Mouse (Mus musculus): ENCODE data around the gene 2810408A11Rik. TPM values are rescaled to one million over a fixed set of nuclear protein-coding genes. Genes with fewer than 3 reads are reported as not detected.

The 2810408A11Rik gene
- total RNA-seq, 1 experiment = 3.3 TPM

DNA sequence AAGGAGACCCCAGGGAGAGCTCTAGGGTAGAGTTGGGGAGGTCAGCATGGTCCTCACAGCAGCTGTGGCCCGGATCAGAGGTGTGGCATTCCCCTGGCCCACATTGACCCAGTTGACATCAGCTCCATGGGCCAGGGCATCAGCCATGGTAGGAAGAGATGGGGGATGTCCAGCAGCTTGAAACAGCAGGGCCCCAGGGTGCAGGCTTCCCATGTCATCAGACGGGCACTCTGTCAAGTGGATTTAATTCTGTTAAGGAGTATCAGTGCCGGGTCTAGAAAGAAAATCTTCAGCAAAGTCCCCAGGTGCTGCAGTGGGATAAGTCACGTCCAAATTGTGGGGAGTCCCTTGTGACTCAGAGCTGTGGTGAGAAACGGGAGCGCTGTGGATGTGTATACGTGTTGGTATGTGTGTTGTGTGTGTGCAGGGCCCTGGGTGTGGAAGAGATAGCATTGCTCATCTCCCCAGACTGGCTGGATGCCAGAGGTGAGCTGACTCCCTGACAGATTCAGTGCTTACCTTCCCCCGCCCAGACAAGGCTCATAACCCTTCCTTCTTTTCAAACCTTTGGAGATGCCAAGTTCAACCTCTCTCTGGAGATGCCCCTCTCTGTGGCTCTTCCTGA lies 17.1 kb downstream of the 2810408A11Rik start:
- in situ Hi-C loops (cut with MboI; ENCODE audit: low sequenced_read_pairs in 2 of 2, unreplicated experiment in 2 of 2) = no loop called here
- no peaks in the 10 kb centered on the region for H3K9me3 ChIP-seq (ENCODE audit: control insufficient read depth, insufficient read depth, low read depth, low read length)

DNA sequence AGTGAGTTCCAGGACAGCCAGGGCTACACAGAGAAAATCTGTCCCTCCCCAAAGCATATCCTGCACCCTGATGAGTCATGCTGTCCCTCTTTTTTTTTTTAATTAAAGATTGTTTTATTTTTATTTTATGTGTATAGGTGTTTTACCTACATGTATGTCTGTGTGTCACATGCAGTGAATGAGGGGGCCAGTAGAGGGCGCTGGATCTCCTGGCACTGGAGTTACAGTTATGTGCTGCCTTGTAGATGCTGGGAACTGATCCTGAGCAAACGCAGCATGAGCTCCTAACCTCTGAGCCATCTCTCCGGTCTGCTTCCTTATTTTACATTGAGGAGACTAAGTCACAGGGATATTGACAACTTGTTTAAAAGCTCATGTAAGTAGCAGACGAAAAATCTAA lies 17.7 kb downstream of the 2810408A11Rik start:
- in situ Hi-C loops (cut with MboI; ENCODE audit: low sequenced_read_pairs in 2 of 2, unreplicated experiment in 2 of 2) = no loop called here
- Histone ChIP-seq H3K4me3 (ENCODE audit: insufficient read depth in 1 of 2, low read depth in 1 of 2, low read length in 2 of 2, poor library complexity in 1 of 2, severe bottlenecking in 1 of 2) (no peak overlapping the region), H3K9ac (ENCODE audit: insufficient read depth, low read depth, low read length, poor library complexity, severe bottlenecking) (no peak overlapping the region), H3K9me3 (ENCODE audit: control insufficient read depth, insufficient read depth, low read depth, low read length) (no peaks in the 10 kb centered on the region), H3K27ac (ENCODE audit: insufficient read depth, low read depth, low read length, poor library complexity, severe bottlenecking) (no peak overlapping the region), H3K36me3 (ENCODE audit: control insufficient read depth, insufficient read depth, low read length, poor library complexity, severe bottlenecking) (peaks cover 5% of the 10 kb centered on the region; the same call in 1 of the 2 replicates), H3K4me1 (ENCODE audit: control insufficient read depth in 2 of 2, insufficient read depth in 2 of 2, low read length in 2 of 2, poor library complexity in 1 of 2) (peaks cover 0 to 14% of the 10 kb centered on the region in 2 experiments; a peak in 2 of 4 replicates)
- DNase-seq (ENCODE audit: low read depth, low spot score) = peak; percentile 65
- TF ChIP-seq CHD2 (IDR thresholded peaks at IDR 0.05; ENCODE audit: low read depth, low read length) = no peak
- TF ChIP-seq ZC3H11A (IDR thresholded peaks at IDR 0.05; ENCODE audit: borderline replicate concordance, low read depth, low read length) = no peak
- TF ChIP-seq ZNF384 (IDR thresholded peaks at IDR 0.05; ENCODE audit: low read depth, low read length) = no peak
- TF ChIP-seq HCFC1 (IDR thresholded peaks at IDR 0.05; ENCODE audit: borderline replicate concordance, insufficient read depth, low read length) = no peak
- no peak for TF ChIP-seq MAFK (IDR thresholded peaks at IDR 0.05; ENCODE audit: insufficient read depth, low read depth, low read length)

More for the DNA sequence above, 17.1 kb downstream of the 2810408A11Rik start:
- no peak for DNase-seq (ENCODE audit: low read depth, low spot score)
- no peak overlapping the region for H3K4me3 ChIP-seq (ENCODE audit: insufficient read depth in 1 of 2, low read depth in 1 of 2, low read length in 2 of 2, poor library complexity in 1 of 2, severe bottlenecking in 1 of 2)
- TF ChIP-seq ZC3H11A (IDR thresholded peaks at IDR 0.05; ENCODE audit: borderline replicate concordance, low read depth, low read length) = no peak
- TF ChIP-seq ZNF384 (IDR thresholded peaks at IDR 0.05; ENCODE audit: low read depth, low read length) = no peak
- no peak overlapping the region for H3K9ac ChIP-seq (ENCODE audit: insufficient read depth, low read depth, low read length, poor library complexity, severe bottlenecking)
- H3K36me3 ChIP-seq (ENCODE audit: control insufficient read depth, insufficient read depth, low read length, poor library complexity, severe bottlenecking) = peaks cover 5% of the 10 kb centered on the region; the same call in 1 of the 2 replicates
- H3K27ac ChIP-seq (ENCODE audit: insufficient read depth, low read depth, low read length, poor library complexity, severe bottlenecking) = no peak overlapping the region
- peaks cover 0 to 14% of the 10 kb centered on the region in 2 experiments; a peak in 2 of 4 replicates for H3K4me1 ChIP-seq (ENCODE audit: control insufficient read depth in 2 of 2, insufficient read depth in 2 of 2, low read length in 2 of 2, poor library complexity in 1 of 2)

DNA sequence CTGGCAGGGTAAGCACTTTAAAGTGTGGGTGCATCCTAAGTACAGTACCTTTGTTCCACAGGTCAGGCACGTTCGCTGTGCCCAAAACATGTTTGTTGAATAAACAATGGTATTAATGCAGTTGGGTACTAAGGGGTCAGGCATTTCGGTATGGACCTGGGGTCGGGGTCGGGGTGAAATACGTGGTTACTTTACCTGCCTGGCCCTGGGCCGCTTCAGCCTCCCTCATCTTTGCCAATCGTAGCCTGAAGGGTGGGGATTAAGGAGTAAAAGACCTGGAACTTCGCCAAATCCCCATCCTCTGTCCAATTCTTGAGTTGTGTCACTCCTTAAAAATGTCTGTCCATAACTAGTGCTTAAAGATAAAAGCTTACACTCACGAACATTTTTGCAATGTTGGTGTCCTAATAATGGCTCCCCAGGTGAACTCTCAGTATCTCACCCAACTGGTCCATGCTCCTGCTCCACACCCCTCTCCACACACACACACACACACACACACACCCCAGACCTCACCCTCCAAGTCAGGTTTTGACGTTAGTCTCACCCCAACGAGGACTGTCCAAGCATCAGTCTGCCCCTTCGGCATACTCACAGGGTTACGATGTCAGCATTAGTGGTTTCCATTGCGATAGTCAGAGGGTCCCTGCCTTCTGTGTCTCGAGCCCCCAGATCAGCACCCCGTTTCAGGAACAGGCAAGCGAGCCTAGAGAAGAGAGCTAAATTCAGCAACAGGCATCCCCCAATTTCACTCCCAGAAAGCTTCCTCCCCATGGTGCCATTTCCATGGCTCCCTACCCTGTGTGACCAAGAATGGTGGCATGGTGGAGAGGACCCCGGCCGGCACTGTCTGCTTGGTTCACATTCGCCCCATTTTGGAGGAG lies 18.8 kb downstream of the 2810408A11Rik start:
- peaks cover 4 to 22% of the 10 kb centered on the region in 2 experiments; a peak in 3 of 4 replicates for H3K4me1 ChIP-seq (ENCODE audit: control insufficient read depth in 2 of 2, insufficient read depth in 2 of 2, low read length in 2 of 2, poor library complexity in 1 of 2)
- no peak overlapping the region for H3K27ac ChIP-seq (ENCODE audit: insufficient read depth, low read depth, low read length, poor library complexity, severe bottlenecking)

DNA sequence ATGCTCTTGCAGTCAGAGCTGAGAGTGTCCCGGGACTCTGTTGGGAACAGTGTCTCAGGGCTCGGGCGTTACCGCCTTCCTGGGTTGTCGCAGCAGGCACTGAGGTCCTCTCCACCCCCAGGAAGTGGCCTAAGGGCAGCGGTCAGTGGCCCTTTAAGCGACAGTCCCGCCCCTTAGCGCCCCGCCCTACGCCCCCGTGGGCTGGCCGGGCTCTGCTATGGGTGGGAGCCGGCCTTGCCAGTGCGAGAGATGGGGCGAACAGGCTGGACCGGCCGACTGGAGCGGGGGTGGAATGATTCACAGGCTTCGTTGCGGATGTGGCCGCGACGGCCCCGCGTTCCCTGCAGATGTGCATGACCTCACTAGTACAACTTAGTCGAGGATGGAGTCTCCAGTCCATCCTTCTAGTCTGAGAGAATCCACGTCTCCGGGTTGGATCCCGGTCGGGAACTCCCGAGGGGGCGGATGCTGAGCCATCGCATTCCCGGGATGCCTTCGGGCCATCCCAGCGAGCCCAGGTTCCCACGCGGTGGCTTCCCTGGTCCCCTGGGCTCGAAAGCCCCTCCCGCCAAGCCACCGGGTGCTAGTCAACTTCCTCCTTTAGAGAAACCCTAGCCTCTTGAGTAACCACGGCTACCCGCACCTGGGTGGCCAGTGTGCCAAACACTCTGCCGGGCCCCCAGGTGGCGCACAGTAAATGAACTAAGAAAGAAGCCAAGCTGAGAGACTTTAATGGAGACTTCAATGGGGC lies 19.8 kb downstream of the 2810408A11Rik start, which contains the start of gene Kctd11:
Kctd11 (minus strand) TSS at position 554 of the 751 bp plus-strand sequence.
- TF ChIP-seq HCFC1 (IDR thresholded peaks at IDR 0.05; ENCODE audit: borderline replicate concordance, insufficient read depth, low read length) = no peak
- TF ChIP-seq MAFK (IDR thresholded peaks at IDR 0.05; ENCODE audit: insufficient read depth, low read depth, low read length) = peak; percentile 31; the same call in 1 of the 2 replicates
- H3K9me3 ChIP-seq (ENCODE audit: control insufficient read depth, insufficient read depth, low read depth, low read length) = no peaks in the 10 kb centered on the region
- H3K36me3 ChIP-seq (ENCODE audit: control insufficient read depth, insufficient read depth, low read length, poor library complexity, severe bottlenecking) = peaks cover 3% of the 10 kb centered on the region; the same call in 1 of the 2 replicates
- peaks cover 4 to 26% of the 10 kb centered on the region in 2 experiments; a peak in 3 of 4 replicates for H3K4me1 ChIP-seq (ENCODE audit: control insufficient read depth in 2 of 2, insufficient read depth in 2 of 2, low read length in 2 of 2, poor library complexity in 1 of 2)
- DNase-seq (ENCODE audit: low read depth, low spot score) = peak; percentile 49
- no peak within 1 kb of the TSS for H3K27ac ChIP-seq (ENCODE audit: insufficient read depth, low read depth, low read length, poor library complexity, severe bottlenecking)
- in situ Hi-C loops (cut with MboI; ENCODE audit: low sequenced_read_pairs in 2 of 2, unreplicated experiment in 2 of 2) = no loop called here
- peak within 1 kb of the TSS; percentile 51 to 68 for H3K4me3 ChIP-seq (ENCODE audit: insufficient read depth in 1 of 2, low read depth in 1 of 2, low read length in 2 of 2, poor library complexity in 1 of 2, severe bottlenecking in 1 of 2)
- peak within 1 kb of the TSS; percentile 35 for H3K9ac ChIP-seq (ENCODE audit: insufficient read depth, low read depth, low read length, poor library complexity, severe bottlenecking)

More for the DNA sequence above, 18.8 kb downstream of the 2810408A11Rik start:
- peak overlapping the region; percentile 35; the same call in 1 of the 2 replicates for H3K9ac ChIP-seq (ENCODE audit: insufficient read depth, low read depth, low read length, poor library complexity, severe bottlenecking)
- H3K4me3 ChIP-seq (ENCODE audit: insufficient read depth in 1 of 2, low read depth in 1 of 2, low read length in 2 of 2, poor library complexity in 1 of 2, severe bottlenecking in 1 of 2) = peak overlapping the region; percentile 51 to 68; a peak in 3 of 4 replicates
- H3K9me3 ChIP-seq (ENCODE audit: control insufficient read depth, insufficient read depth, low read depth, low read length) = no peaks in the 10 kb centered on the region
- TF ChIP-seq HCFC1 (IDR thresholded peaks at IDR 0.05; ENCODE audit: borderline replicate concordance, insufficient read depth, low read length) = no peak
- no peak for TF ChIP-seq MAFK (IDR thresholded peaks at IDR 0.05; ENCODE audit: insufficient read depth, low read depth, low read length)
- no peak for TF ChIP-seq CHD2 (IDR thresholded peaks at IDR 0.05; ENCODE audit: low read depth, low read length)
- TF ChIP-seq ZC3H11A (IDR thresholded peaks at IDR 0.05; ENCODE audit: borderline replicate concordance, low read depth, low read length) = no peak
- TF ChIP-seq ZNF384 (IDR thresholded peaks at IDR 0.05; ENCODE audit: low read depth, low read length) = no peak
- no peak for DNase-seq (ENCODE audit: low read depth, low spot score)
- H3K36me3 ChIP-seq (ENCODE audit: control insufficient read depth, insufficient read depth, low read length, poor library complexity, severe bottlenecking) = peaks cover 5% of the 10 kb centered on the region; the same call in 1 of the 2 replicates
- in situ Hi-C loops (cut with MboI; ENCODE audit: low sequenced_read_pairs in 2 of 2, unreplicated experiment in 2 of 2) = no loop called here

Measured in ES-E14 (cell line).